Mouse (Mus musculus): ENCODE data around the gene Ptprn2. TPM values are rescaled to one million over a fixed set of nuclear protein-coding genes. Genes with fewer than 3 reads are reported as not detected.

The Ptprn2 gene
- total RNA-seq, 1 experiment from 2014 or later = 0.12 TPM

DNA sequence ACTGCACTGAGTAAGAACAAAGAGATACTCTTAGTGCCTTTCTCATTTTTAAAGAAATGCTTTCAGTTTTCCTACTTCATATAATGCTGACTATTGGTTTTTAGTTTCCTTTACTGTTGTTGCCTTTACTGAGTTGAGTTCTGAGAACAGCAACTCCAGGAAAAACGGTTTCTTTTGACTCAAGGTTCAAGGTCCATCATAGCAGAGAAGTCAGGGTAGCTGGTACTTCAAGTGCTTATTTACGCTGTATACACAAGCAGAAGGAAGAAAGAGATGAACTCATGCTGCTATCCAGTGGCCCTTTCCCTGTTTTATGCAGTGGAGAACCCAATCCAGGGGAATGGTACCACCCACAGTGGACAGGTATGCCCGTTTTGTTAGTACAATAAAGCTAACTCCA is 795.3 kb downstream of the Ptprn2 start:
- ATAC-seq (ENCODE audit: extremely low read depth, insufficient number of reproducible peaks, low FRiP score, poor library complexity, severe bottlenecking) = no peak

- no peak for ATAC-seq (ENCODE audit: extremely low read depth, insufficient number of reproducible peaks, low FRiP score, poor library complexity, severe bottlenecking)
These were observed 797.1 kb downstream of the Ptprn2 start for GRCm38 (mm10) chr12:117282659-117283058.

DNA sequence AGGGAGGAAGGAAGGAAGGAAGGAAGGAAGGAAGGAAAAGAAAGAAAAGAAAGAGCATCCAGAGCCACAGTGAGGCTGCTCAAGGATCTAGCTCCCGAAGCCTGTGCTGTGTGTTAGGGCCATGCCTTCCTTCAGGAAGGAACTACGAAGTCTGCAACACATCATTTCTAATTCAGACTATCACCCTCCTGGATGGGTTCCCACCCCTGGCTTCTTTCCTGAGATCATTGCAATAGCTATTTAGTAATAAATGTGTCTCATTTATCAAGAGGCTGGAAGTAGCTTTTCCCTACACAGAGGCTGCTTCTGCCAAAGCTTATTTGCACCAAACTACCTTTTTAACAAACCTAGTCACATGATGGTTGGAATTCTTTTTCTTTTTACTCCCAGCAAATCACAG is 801.9 kb downstream of the Ptprn2 start:
- no peak for ATAC-seq (ENCODE audit: extremely low read depth, insufficient number of reproducible peaks, low FRiP score, poor library complexity, severe bottlenecking)

- no peak for ATAC-seq (ENCODE audit: extremely low read depth, insufficient number of reproducible peaks, low FRiP score, poor library complexity, severe bottlenecking)
These were observed 806.4 kb downstream of the Ptprn2 start for GRCm38 (mm10) chr12:117291943-117292342.

DNA sequence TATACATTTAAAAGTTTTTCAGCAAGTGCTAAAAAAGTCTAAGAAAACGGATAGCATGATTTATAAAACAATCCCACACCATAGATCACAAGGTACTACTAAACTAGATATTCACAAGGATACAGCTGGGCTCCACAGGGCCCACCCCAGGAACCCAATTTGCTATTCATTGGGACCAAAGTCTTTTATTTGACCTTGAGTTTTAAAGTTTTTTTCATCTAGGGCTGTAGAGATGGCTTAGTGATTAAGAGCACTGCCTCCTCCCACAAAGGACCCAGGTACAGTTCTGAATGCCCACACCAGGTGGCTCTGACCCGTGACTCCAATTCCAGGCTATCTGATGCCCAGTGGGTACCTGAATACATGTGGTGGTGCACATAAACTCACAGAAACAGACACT is 811.3 kb downstream of the Ptprn2 start:
- no peak for ATAC-seq (ENCODE audit: extremely low read depth, insufficient number of reproducible peaks, low FRiP score, poor library complexity, severe bottlenecking)

- no peak for ATAC-seq (ENCODE audit: extremely low read depth, insufficient number of reproducible peaks, low FRiP score, poor library complexity, severe bottlenecking)
These were observed 813.6 kb downstream of the Ptprn2 start for GRCm38 (mm10) chr12:117299084-117299483.

DNA sequence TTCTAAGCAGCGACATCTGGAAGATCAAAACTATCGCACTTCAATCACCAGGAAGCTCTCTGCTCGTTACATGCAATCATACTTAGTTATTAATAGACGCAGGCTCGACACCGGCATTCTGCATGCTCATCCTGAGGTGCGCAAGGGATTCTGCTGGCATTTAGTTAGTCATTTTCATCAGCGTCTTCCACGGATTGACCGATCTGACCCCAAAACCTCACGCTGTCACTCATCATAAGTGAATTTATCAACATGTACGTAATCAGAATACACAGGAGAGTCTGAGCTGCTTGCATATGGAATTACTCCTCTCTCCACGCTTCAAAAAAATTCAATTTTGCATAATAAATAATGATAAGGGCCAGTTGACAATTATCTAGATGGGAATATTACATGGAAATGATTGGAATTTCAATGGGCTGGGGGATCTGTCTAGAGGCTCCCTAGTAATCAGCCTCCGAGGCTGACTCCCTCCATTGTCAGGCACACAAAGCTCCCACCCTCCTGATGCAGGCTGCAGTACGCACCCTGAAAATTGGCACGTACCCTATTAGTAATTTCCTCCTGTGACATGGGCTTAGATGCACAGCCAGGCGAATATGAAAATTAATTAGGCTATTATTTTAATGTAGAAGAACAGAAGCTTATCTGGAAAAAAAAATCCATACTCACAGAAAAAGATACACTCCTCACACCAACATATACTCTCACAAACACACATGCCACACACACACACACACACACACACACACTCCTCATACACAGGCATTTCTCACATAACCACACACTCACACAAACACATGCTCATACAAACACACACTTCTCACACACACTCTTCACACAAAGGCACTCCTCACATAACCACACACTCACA is 819.5 kb downstream of the Ptprn2 start:
- ATAC-seq (ENCODE audit: extremely low read depth, insufficient number of reproducible peaks, low FRiP score, poor library complexity, severe bottlenecking) = no peak

DNA sequence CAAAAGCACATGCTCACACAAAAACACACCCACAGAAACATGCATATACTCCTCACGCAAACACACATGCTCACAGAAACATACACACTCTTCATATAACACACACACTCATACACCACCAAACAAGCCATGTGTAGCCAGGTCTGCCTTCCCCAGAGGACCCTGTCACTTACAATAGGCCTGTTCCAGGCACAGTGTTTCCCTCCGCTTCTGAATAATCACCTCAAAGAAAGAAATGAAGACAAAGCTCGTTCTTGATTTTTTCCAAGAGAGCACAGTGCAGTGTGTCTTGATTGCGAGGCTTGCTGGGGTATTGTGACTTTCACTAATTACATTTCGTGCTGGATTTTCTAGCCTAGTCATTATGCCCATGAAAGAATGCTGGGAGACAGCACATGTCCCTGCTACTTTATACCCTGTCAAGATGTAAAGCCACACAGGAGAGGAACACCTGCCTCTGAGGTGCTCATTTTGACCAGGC is 820.1 kb downstream of the Ptprn2 start:
- no peak for ATAC-seq (ENCODE audit: extremely low read depth, insufficient number of reproducible peaks, low FRiP score, poor library complexity, severe bottlenecking)

GRCm38 (mm10) chr12:117312079-117312478 is 826.6 kb downstream of the Ptprn2 start:
- ATAC-seq (ENCODE audit: extremely low read depth, insufficient number of reproducible peaks, low FRiP score, poor library complexity, severe bottlenecking) = no peak

- ATAC-seq (ENCODE audit: extremely low read depth, insufficient number of reproducible peaks, low FRiP score, poor library complexity, severe bottlenecking) = no peak
These were observed 829.5 kb downstream of the Ptprn2 start for GRCm38 (mm10) chr12:117314987-117315386.

DNA sequence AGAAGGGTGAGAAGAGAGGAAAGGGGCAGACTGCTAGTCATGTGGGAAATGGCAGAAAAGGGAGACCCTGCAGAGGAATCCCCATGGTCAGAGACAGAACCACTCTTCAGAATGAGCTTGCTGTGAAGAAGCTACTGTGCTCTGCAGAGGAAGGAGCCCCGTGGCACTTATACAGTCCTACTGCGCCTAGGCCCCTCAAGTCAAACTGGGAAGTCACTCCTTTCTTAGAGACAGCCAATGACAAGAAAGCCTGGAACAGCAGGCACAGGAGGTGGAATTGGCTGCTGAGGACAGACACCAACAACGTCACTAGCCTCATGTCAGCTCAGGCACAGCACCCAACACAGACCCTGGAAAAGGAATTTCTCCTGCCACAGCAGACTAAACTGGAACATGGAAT is 830.1 kb downstream of the Ptprn2 start:
- ATAC-seq (ENCODE audit: extremely low read depth, insufficient number of reproducible peaks, low FRiP score, poor library complexity, severe bottlenecking) = no peak

GRCm38 (mm10) chr12:117318229-117318628 is 832.7 kb downstream of the Ptprn2 start:
- ATAC-seq (ENCODE audit: extremely low read depth, insufficient number of reproducible peaks, low FRiP score, poor library complexity, severe bottlenecking) = 0 out of 2 replicates have a peak, but pooled peaks have one; percentile 24

- no peak for ATAC-seq (ENCODE audit: extremely low read depth, insufficient number of reproducible peaks, low FRiP score, poor library complexity, severe bottlenecking)
These were observed 837.5 kb downstream of the Ptprn2 start for GRCm38 (mm10) chr12:117323017-117323416.

Other genes with a start within 250 kb of the Ptprn2 start
- 0.74 and 1.6 TPM in 2 replicates for gene Wdr60, start 222.7 kb upstream of the Ptprn2 start, total RNA-seq (2017)
- gene Gm11027, start 210.3 kb upstream of the Ptprn2 start, total RNA-seq (2017) = not detected in 2 replicates
- 101 and 115 TPM in 2 replicates for gene Esyt2, start 204.5 kb upstream of the Ptprn2 start, total RNA-seq (2017)
- gene Ncapg2, start 80.3 kb upstream of the Ptprn2 start, total RNA-seq (2017) = 1.7 and 4.0 TPM in 2 replicates

Measured in neutrophil, adult 5-6 weeks (primary cell).